Mouse (Mus musculus): ENCODE data around the gene Ccser2. TPM values are rescaled to one million over a fixed set of nuclear protein-coding genes. Genes with fewer than 3 reads are reported as not detected.

Ccser2 gene
- total and polyA plus RNA-seq, 3 experiments: 8.8 to 9.6 (median 9.3) TPM

DNA sequence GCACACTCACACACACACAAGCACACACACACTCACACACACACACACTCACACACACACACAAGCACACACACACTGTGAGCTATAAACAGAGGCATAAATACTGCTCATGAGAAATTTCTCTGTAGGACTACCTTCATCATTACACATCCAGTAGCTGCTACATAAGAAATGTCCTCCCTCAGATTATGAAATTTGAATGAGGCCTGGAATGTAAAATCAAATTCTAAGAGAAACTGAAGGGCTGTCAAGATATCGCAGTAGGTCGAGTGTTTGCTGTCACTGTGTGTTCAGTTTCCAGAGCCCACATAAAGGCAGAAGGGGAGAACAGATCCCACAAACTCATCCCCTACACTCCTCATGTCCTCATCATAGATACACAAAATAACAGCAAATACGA lies 6.4 kb upstream of the Ccser2 start:
- Histone ChIP-seq H3K4me3 (replicated peaks in 1 of 3; ENCODE audit: low read depth in 2 of 3, low read length in 2 of 3, poor library complexity in 1 of 3) (no peak overlapping the region), H3K27ac (ENCODE audit: insufficient read depth, low read depth) (no peak overlapping the region), H3K79me2 (replicated peaks; ENCODE audit: control insufficient read depth, extremely low read depth, insufficient read depth, poor library complexity, severe bottlenecking) (no peaks in the 10 kb centered on the region), H3K9ac (ENCODE audit: insufficient read depth, low read depth) (no peak overlapping the region), H3K9me3 (replicated peaks; ENCODE audit: low read length) (no peaks in the 10 kb centered on the region), H3K27me3 (replicated peaks) (no peaks in the 10 kb centered on the region), H3K36me3 (replicated peaks in 1 of 2; ENCODE audit: control insufficient read depth in 1 of 2, insufficient read depth in 1 of 2, low read length in 1 of 2) (no peaks in the 10 kb centered on the region), H3K4me2 (ENCODE audit: insufficient read depth, low read depth, poor library complexity, severe bottlenecking) (no peak overlapping the region), H3K4me1 (ENCODE audit: control insufficient read depth in 1 of 2, insufficient read depth in 2 of 2) (peaks cover 9% of the 10 kb centered on the region in 2 experiments)
- TF ChIP-seq CHD2 (IDR thresholded peaks at IDR 0.05; ENCODE audit: low read length) (no peak), ZKSCAN1 (IDR thresholded peaks at IDR 0.05; ENCODE audit: borderline replicate concordance, low read depth, low read length) (no peak), RAD21 (IDR thresholded peaks at IDR 0.05; ENCODE audit: low read depth, low read length) (no peak), USF2 (conservative IDR thresholded peaks at IDR 0.05; ENCODE audit: low read depth, low read length) (no peak), POLR2A (IDR thresholded peaks at IDR 0.05; ENCODE audit: low read depth, low read length) (no peak)
- dilution Hi-C loops (cut with MboI; ENCODE audit: extremely low pct_ligation_motif_present, extremely low pct_unique_long_range_greater_than_20kb, low sequenced_read_pairs): no loop called here
- in situ Hi-C loops (cut with MboI; ENCODE audit: low pct_ligation_motif_present, low pct_unique_long_range_greater_than_20kb, low sequenced_read_pairs): no loop called here
- no peak for DNase-seq (ENCODE audit: extremely low read depth)

DNA sequence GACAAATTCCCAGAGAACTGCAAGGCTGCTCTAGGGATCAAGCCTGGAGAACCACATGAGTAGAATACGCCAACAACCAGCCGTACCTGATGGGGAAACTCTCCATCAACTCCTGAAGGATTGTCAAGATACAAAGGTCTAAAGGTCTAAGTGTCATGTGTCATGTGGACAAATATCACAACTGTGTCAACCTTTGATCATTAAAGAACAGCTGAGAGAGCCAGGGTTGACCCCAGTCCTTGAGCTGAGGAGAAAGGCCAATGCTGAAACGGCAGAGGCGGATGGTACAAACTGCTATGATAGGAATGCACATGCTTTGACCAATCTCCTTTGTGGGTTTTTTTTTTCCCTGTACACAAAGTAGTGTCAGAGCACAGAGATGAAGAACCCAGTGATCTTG lies 2.6 kb upstream of the Ccser2 start:
- H3K9me3 ChIP-seq (replicated peaks; ENCODE audit: low read length): no peaks in the 10 kb centered on the region
- H3K27me3 ChIP-seq (replicated peaks): no peaks in the 10 kb centered on the region
- dilution Hi-C loops (cut with MboI; ENCODE audit: extremely low pct_ligation_motif_present, extremely low pct_unique_long_range_greater_than_20kb, low sequenced_read_pairs): no loop called here

DNA sequence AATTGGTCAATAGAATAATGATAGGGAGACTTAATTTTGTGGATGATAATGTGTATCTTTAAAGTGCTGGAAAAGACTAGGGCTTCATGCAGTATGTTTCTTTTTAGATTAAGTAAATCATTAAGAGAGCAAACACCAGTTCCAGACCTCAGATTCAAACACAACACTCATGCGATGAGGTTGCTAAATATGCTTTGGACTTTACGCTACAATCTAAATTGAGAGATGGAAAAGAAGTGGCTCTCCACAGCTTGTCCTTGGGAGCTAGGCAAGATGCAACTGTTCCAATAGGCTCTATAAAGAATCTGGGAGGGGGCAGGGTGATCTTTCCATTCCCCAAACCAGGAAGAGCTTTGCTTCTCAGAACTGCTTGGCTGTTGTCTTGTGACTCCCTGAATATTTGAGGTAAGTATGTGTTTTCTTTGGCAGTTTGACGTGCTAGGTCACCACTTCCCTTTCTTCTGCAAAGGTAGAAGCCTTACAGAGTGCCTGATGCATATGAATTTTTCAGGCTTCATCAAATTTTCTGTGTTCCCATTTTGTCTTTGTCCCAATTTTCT lies 1.4 kb upstream of the Ccser2 start:
- Histone ChIP-seq H3K36me3 (replicated peaks in 1 of 2; ENCODE audit: control insufficient read depth in 1 of 2, insufficient read depth in 1 of 2, low read length in 1 of 2) (peaks cover 0 to 6% of the 10 kb centered on the region in 2 experiments), H3K27me3 (replicated peaks) (no peaks in the 10 kb centered on the region), H3K4me2 (ENCODE audit: insufficient read depth, low read depth, poor library complexity, severe bottlenecking) (no peak overlapping the region), H3K4me1 (ENCODE audit: control insufficient read depth in 1 of 2, insufficient read depth in 2 of 2) (peaks cover 6 to 36% of the 10 kb centered on the region in 2 experiments), H3K4me3 (replicated peaks in 1 of 3; ENCODE audit: low read depth in 2 of 3, low read length in 2 of 3, poor library complexity in 1 of 3) (no peak overlapping the region), H3K9me3 (replicated peaks; ENCODE audit: low read length) (no peaks in the 10 kb centered on the region), H3K79me2 (replicated peaks; ENCODE audit: control insufficient read depth, extremely low read depth, insufficient read depth, poor library complexity, severe bottlenecking) (peaks cover 26% of the 10 kb centered on the region), H3K27ac (ENCODE audit: insufficient read depth, low read depth) (no peak overlapping the region), H3K9ac (ENCODE audit: insufficient read depth, low read depth) (no peak overlapping the region)
- DNase-seq (ENCODE audit: extremely low read depth): no peak
- TF ChIP-seq MAFK (IDR thresholded peaks at IDR 0.05; ENCODE audit: insufficient replicate concordance, low read length): no peak
- TF ChIP-seq TCF12 (IDR thresholded peaks at IDR 0.05; ENCODE audit: low read depth, low read length): no peak
- TF ChIP-seq ZC3H11A (IDR thresholded peaks at IDR 0.05; ENCODE audit: low read depth, low read length): no peak
- TF ChIP-seq ELF1 (IDR thresholded peaks at IDR 0.05; ENCODE audit: low read depth, low read length): no peak
- no peak for TF ChIP-seq ZKSCAN1 (IDR thresholded peaks at IDR 0.05; ENCODE audit: borderline replicate concordance, low read depth, low read length)
- TF ChIP-seq UBTF (IDR thresholded peaks at IDR 0.05; ENCODE audit: low read depth, low read length): no peak
- no peak for TF ChIP-seq USF2 (conservative IDR thresholded peaks at IDR 0.05; ENCODE audit: low read depth, low read length)
- TF ChIP-seq HCFC1 (IDR thresholded peaks at IDR 0.05; ENCODE audit: low read depth, low read length): no peak
- TF ChIP-seq KAT2A (IDR thresholded peaks at IDR 0.05; ENCODE audit: insufficient replicate concordance, low read length): no peak
- TF ChIP-seq JUN (IDR thresholded peaks at IDR 0.05; ENCODE audit: insufficient read depth, low read depth, low read length): no peak
- no peak for TF ChIP-seq E2F4 (IDR thresholded peaks at IDR 0.05; ENCODE audit: insufficient replicate concordance, low read depth, low read length)
- no peak for TF ChIP-seq NELFE (IDR thresholded peaks at IDR 0.05; ENCODE audit: low read depth, low read length)
- TF ChIP-seq MEF2A (IDR thresholded peaks at IDR 0.05; ENCODE audit: borderline replicate concordance, low read depth, low read length): no peak
- dilution Hi-C loops (cut with MboI; ENCODE audit: extremely low pct_ligation_motif_present, extremely low pct_unique_long_range_greater_than_20kb, low sequenced_read_pairs): no loop called here
- in situ Hi-C loops (cut with MboI; ENCODE audit: low pct_ligation_motif_present, low pct_unique_long_range_greater_than_20kb, low sequenced_read_pairs): no loop called here

More for the DNA sequence above, 2.6 kb upstream of the Ccser2 start:
- Histone ChIP-seq H3K27ac (ENCODE audit: insufficient read depth, low read depth) (no peak overlapping the region), H3K4me1 (ENCODE audit: control insufficient read depth in 1 of 2, insufficient read depth in 2 of 2) (peaks cover 9 to 32% of the 10 kb centered on the region in 2 experiments), H3K79me2 (replicated peaks; ENCODE audit: control insufficient read depth, extremely low read depth, insufficient read depth, poor library complexity, severe bottlenecking) (peaks cover 17% of the 10 kb centered on the region), H3K36me3 (replicated peaks in 1 of 2; ENCODE audit: control insufficient read depth in 1 of 2, insufficient read depth in 1 of 2, low read length in 1 of 2) (no peaks in the 10 kb centered on the region), H3K9ac (ENCODE audit: insufficient read depth, low read depth) (no peak overlapping the region), H3K4me3 (replicated peaks in 1 of 3; ENCODE audit: low read depth in 2 of 3, low read length in 2 of 3, poor library complexity in 1 of 3) (no peak overlapping the region), H3K4me2 (ENCODE audit: insufficient read depth, low read depth, poor library complexity, severe bottlenecking) (no peak overlapping the region)
- no peak for DNase-seq (ENCODE audit: extremely low read depth)
- TF ChIP-seq POLR2AphosphoS2 (IDR thresholded peaks at IDR 0.05; ENCODE audit: low read depth, low read length): no peak
- TF ChIP-seq CHD1 (IDR thresholded peaks at IDR 0.05; ENCODE audit: low read depth, low read length): no peak
- no peak for TF ChIP-seq IRF4 (IDR thresholded peaks at IDR 0.05; ENCODE audit: low read depth, low read length)
- in situ Hi-C loops (cut with MboI; ENCODE audit: low pct_ligation_motif_present, low pct_unique_long_range_greater_than_20kb, low sequenced_read_pairs): no loop called here
